Mouse (Mus musculus): ENCODE results near the gene Vrk1.

Gene Vrk1

DNA sequence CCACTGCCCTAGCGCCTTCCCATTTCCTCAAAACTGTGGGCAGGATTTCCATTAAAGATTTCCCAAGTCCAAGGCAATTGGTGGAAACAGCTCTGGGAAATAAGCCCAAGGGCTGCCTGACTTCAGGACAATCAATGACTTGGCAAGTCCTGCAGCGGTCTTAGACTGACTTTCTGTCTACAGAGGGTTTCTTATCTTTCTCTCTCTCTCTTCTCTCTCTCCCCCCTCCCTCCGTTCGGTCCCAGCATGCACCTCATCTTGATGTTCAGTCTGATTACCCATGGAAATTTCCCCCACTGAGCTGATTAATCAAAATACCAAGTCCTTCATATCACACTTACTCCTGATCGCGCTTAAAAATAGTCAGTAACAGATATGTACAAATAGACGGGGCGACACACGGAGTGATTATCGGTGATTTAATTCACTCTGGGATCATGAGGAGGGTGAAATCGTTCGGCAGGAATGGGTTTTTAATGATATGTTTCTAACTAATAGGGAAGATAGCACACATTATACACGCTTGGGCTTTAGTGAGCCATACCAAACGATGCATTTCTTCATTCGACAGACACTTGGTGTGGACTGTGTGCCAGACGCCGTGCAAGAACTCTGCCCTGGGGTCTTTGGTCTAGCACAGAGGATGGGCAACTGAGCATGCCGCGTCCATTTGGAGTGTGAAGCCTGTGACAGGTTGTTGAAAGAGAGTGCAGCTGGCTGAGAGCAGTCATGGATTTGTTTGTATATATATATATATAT, 12.8 kb upstream of the Vrk1 start:
- no peak for DNase-seq (ENCODE audit: low read depth, low spot score)

DNA sequence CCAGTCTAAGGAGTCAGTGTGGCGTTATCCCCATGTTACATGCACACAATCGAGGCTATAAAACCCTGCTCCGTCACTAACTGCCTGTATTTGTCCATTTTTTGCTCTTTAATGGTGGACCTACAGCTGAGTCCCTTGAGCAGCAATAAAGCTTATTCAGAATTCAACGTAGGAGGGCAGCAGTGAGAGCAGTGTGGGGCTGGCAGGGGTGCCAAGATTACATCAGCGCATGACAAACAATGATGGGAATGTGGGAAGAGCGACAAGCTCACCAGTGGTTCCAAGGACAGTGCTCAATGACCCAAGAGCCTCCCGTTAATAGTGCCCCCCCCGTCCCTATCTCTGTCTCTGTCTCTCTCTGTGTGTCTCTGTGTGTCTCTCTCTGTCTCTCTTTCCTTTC, 8.3 kb upstream of the Vrk1 start:
- DNase-seq (ENCODE audit: low read depth, low spot score), result peak; percentile 73

DNA sequence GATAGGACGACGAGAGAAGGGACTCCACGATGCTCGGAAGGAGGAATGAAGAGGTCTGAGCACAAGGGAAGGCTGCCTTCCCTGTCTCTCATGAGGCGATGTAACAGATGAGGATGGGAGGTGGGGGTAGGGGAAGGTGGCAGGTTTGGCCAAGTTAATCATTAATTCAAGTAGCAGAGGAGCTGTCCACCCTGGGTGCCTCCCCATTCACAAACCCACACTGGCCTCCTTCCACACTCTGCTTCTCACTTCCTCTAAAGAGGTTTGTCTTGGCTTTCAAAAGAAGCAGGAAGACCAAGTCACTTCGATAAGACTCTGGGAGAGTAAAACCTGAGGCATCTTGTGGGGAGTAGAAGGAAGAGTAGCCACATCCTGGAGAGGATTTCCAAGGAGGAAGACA, 5.3 kb upstream of the Vrk1 start:
- DNase-seq (ENCODE audit: low read depth, low spot score), result no peak

DNA sequence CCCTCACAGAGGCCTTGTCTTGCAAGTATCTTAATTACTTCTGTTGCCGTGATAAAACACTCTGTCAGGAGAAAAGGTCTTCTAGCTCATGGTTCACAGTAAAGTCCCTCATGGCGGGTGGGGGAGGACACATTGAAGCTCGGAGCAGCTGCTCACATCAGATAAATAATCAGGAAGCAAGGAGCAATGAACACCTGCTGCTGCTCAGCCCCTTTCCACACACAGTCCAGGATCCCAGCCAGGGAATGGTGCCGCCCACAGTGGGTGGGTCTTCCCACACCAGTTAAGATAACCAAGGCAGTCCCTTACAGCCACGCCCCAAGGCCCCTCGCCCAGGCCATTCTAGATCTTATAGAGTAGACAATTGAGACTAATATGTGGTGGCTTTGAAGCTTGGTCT, 3.8 kb upstream of the Vrk1 start:
- no peak for DNase-seq (ENCODE audit: low read depth, low spot score)

DNA sequence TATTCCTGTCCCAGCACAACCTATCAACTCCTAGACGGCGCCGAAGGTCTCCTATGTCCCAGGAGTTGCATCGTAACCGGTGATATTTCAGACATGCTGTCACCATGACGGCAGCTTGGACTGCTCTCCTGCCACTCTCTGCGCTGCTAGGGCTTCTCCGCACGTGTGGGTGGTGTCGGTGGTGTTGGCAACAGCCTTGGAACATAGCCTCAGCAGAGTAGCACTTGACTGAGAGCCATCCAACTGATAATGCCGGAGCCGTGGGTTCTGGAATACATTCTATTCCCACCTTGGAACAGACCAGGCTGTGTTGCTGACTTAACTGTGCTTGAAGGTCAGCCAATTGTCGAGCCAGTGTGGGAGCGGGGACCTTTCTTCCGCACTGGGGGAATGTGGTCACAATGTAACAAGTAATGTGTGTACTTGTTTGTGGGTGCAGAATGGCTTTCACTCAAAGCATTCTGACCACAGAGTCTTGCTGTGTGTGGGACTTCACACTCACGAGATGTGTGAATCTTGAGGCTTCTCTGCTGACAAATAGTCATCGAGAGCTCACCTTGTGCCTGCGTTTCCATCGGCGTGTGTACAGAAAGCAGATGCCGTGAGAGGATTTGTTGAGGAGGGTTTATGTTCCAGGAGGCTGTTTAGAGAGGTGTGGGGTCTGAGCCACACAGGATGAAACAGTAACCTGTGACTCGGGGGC, 1.5 kb upstream of the Vrk1 start:
- peak; percentile 76 for DNase-seq (ENCODE audit: low read depth, low spot score)

DNA sequence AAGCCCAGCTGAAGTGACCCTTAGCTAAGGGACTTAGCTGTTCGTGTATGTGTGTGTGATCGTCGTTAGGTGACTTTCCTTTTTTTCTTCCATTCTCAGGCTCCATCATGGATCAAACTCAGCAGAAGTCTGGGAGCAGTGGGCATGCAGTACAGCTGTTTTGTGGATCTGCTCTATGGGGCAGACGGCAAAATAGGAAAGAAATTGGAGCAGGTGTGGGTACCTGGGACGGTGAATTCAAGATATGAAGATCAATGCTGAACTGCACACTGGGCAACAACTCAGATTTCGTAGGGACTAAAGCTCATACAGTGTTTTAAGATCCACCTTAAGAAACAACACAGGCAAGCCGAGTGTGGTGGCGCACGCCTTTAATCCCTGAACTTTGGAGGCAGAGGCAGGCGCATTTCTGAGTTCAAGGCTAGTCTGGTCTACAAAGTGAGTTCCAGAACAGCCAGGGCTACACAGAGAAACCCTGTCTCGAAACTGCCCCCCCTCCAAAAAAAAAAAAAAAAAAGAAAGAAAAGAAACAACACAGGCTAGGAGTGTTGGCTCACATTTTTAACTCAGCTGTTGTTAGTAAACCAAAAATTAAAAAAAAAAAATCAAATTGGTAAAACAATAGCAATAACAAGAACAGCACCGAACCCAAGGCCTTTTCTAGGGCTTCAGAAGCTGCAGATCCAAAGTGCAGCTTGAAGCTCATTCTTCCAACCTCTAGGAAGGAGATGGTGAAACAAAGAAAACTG, 732 bp upstream of the Vrk1 start:
- DNase-seq (ENCODE audit: low read depth, low spot score), result no peak

DNA sequence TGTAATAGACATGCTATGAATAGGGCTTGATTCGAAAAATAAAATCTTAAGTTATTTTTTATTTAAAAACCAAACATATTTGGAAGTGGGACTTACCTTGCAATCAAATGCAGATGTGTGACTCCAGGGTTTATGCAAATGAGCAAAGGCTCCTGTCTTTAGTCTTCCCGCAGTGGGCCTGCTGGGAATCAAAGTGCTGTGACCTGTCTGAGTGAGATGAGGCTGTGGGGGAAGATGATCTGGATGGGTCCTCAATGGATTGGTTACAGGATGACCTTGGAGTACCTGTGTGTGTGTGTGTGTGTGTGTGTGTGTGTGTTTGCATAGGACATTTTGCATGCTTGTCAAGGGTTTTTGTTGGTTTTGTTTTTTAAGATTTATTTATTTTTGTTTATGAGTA, 2.1 kb downstream of the Vrk1 start:
- no peak for DNase-seq (ENCODE audit: low read depth, low spot score)

DNA sequence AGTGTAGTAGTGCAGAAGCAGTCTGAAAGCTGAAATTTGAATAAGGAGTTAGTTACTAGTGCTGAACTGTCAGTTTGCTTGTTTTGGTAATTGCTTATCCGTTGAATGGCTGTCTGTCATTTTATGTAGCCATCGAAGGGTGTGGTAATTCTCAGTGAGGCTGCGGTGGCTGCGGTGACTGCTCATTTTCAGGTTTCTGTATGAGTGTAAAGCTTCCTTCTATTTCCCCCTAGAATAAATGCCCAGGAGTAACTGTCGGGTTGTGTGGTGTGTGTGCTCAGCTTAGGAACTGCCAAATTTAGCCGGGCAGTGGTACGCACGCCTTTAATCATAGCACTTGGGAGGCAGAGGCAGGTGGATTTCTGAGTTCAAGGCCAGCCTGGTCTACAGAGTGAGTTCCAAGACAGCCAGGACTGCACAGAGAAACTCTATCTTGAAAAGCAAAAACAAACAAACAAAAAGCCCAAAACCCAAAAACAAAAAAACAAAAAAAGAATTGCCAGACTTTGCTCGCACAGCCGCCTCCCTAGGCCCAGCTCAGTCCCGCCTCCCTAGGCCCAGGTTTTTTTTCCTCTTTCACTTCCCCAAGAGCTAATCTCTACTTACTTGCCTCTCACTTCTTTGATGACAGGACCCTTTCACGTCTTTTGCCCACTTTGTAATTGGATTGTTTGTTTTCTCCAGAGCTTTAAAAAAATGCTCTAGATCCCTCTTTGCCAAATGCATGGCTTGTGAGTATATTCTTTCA, 6.4 kb downstream of the Vrk1 start:
- DNase-seq (ENCODE audit: low read depth, low spot score), result no peak

DNA sequence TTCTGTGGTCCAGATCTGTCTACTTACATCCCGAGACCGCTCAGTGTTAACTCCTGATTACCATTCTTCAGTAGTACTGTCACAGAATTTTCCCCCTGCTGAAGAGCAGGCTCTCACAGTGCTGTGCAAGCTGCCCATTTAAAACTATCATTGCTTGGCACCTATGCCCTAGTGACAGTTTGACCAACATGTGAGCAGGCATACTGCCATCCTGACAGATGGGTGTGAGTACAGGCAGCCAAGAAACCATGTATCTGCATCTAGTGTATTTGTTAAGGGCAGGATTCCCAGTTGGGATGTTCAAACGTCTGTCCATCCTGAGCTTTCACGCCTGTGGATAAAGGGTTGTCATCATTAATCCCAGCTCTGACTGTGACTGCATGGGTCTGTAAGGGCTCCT, 10.0 kb downstream of the Vrk1 start:
- peak; percentile 98 for DNase-seq (ENCODE audit: low read depth, low spot score)

DNA sequence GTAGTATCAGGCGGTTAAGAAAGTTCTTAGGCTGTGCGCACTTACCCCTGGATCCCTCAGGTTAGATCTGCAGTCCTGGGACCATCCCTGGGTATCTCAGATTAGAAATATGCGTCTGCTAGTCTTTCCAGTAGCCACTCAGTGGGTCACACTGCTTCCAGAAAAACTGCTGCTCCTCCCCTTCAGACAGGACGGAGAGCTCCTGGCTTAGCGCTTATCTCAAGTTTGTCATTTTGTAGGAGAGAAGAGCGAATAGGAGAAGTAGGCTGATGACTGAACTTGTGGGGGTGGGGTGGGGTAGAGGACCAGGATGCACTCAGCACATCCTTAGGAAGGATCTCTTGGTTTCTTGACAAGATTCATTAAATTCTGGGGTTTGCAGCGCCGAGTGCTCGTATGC, 13.6 kb downstream of the Vrk1 start:
- DNase-seq (ENCODE audit: low read depth, low spot score), result no peak

DNA sequence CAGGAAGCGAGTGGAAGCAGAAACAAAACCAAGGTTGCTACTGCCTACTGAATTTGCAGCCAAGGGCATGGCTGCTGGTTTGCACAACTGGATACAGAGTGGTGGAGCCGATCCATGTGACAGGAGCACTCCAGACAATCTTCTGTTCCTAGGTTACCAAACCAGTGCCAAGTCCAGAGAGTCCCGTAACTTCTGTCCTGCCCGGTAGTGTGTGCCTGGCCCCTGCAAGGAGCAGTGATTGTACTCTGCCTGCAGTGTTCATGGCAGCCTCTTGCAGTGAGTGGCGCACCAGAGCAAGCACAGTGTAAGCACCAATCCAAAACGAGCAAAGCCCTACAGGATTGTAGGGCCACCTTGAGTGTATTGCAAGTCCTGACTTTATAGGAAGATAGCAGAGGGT, 15.4 kb downstream of the Vrk1 start:
- no peak for DNase-seq (ENCODE audit: low read depth, low spot score)

DNA sequence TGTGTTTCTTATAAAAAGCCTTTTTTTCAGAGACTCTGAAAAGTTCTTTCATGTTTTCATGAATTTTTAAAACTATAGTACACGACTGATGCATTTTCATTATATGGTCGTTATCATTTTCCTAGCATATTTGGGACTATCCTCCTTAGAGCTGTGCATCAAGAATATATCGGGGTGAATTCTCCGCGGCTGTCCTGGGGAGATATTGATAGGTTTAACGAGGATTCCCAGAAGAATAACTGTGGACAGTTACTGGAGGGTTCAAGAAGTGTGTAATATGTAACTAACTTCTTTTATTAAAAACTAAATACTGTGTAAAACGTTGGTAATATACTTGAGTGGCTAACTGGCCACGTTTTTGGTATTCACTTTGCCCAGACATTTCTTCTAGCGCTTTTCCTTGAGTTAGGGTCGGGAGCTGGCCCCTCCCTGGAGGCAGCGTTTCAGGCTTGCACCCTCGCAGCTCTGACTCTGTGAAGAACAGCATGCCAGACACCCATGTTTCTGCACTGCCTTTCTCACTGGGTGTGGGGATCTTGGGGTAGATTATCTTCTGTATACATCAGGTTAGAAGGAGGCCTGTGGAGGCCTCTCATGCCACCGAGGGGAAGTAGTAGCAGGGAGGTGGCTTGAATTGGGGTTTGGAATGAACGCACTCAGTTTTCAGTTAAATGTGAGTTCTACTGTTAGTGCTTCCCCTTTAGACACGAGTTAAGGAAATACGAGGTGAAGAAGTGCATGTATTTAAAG, 16.5 kb downstream of the Vrk1 start:
- DNase-seq (ENCODE audit: low read depth, low spot score), result no peak

DNA sequence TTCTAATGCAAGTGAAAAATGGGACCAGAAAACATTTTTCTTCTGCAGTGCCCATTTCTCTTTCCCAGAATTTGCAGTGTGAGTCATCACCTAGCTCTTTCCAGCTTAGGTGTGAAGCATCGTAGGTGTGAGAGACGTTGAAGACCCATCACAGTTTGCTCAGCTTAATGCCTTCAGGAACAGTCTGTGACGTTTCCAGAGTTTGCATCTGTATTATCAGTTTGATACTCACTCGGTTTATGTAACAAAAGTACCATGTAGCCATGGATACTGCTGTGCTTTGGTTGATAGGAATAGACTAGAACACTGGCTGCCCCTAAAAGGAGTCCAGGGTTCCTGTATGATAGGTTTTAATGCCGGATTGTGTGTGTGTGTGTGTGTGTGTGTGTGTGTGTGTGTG, 17.3 kb downstream of the Vrk1 start:
- peak; percentile 90 for DNase-seq (ENCODE audit: low read depth, low spot score)

DNA sequence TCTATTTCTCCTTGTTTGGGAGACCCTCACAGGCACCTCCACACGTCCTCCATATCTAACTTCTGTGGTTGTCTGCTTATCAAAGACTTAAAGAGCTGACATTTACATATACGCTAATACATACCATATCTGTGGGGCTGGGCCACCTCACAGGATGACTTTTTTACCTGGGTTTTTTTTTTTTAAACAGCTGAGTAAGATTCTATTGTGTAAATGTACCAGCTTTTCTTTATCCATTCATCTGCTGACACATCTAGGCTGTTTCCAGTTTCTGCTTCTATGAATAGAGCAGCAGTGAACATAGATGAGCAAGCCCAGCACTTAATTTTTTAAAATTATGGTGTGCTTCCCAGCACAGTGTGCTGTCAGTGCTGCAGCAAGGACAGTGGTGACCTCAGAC, 19.6 kb downstream of the Vrk1 start:
- peak; percentile 63 for DNase-seq (ENCODE audit: low read depth, low spot score)

DNA sequence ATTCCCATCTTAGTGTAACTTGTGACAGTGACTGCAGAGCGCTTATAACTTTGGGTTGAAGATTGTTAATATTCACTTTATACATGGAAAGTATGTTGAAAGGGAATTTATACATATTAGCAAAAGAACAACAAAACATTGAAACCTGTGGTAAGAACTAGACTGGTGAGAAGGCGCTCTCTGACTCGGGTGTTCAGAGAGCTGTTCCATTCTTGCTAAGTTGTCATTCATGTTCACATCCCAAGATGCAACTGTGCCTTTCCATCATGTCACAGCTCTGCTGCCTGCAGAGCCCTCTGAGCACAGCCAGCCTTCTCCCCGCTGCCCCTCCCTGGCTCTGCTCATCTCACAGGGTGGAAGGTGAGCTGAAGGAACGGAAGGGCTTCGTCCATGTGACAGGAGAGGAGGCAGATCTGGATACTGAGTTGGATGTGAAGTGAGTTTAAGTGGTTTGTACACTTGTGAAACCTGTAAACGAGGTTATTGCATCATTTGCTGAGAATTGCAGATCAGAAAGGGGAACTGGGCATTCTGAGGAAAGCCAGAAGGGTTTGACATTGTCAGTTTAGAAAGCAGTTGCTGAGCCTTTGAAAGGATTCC, 20.2 kb downstream of the Vrk1 start:
- DNase-seq (ENCODE audit: low read depth, low spot score), result peak; percentile 43

DNA sequence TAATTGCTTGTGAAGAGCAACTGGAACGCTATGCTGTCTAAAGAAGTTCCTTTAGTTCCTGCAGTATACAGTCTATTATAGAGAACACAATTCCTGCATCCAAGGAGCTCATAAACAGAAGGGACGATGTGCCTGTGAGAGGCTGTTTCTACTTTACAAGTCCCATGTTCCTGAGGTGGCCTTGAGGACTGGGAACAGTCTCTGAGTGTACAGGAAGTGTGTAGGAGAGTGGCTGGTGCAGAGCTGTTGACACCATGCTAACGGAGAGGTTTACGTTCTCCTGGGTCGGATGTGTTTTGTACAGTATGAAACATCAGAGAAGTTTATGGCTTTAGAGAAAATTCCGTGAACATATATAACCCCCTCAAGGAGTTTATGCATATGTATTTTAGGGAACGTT, 20.8 kb downstream of the Vrk1 start:
- no peak for DNase-seq (ENCODE audit: low read depth, low spot score)

DNA sequence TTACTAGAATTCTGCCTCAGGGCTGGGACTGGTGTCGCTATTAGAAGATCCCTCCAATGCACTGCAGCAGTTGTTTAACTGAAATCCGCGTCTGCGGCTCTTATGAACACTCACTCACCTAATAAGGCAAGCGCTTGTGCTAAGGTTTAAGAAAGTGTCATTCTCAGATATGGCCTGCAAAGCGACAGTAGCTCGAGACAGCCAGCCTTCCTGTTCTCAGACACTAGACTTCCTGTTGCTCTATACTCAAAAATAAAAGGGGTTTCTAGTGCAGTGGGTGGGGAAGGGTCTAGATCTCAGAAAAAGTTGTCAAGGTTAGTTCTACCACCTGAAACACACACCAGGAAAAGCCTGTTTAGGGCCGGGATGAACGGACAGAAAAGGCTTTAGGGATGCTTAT, 21.9 kb downstream of the Vrk1 start:
- no peak for DNase-seq (ENCODE audit: low read depth, low spot score)

DNA sequence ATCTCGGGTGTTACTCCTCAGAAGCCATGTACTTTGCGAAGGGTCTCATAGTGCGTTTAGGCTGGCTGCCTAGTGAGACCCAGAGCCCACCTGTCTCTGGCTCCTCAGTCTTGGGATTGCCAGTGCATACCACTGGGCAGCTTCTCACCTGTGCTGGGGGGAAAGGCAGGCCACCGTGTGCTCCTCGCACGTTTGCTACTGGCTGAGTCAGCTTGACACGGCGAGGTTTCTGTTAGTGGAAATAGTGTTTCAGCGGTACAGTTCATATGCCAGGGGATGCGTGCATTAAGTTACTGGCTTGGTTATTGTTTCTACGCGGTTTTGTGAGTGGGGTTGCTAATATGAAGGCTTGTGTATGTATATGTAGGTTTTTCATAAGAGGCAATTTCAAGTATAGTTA, 22.3 kb downstream of the Vrk1 start:
- DNase-seq (ENCODE audit: low read depth, low spot score), result no peak

DNA sequence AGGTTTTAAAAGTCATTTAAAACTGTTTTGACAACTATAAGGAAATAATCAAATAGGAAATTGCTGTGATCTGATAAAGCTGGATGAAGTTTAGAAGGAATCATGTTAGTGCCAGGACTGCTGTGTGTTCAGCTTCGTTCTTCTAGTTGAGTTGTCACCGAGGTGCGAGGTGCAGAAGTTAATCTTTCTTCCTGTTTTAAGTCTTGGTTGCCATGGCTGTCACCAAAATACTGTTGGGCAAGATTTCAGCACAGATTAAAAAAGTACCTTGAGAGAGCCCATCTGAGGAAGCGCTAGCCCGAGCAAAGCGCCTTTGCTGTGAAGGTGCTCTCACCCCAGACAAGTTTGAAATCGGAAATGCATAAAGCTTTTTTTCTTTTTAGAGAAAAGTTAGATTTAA, 24.2 kb downstream of the Vrk1 start:
- DNase-seq (ENCODE audit: low read depth, low spot score), result peak; percentile 31

DNA sequence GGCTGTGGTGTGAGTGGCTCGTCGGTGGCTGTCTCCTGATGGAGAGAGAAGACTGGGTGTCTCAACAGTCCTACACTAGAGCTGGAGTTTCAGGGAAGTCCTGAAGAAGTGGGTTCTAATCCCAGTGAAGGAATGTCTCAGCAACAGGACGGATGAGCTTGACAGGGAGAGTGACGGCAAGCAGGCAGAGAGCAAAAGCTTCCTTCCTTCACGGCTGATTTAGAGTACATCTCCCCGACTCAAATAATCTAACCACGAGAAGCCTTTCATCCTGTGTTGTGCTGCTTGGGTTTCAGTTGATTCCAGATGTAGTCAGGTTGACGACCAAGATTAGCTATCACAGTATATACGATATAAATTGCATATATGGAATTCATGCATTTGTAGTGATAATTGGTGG, 24.7 kb downstream of the Vrk1 start:
- no peak for DNase-seq (ENCODE audit: low read depth, low spot score)

DNA sequence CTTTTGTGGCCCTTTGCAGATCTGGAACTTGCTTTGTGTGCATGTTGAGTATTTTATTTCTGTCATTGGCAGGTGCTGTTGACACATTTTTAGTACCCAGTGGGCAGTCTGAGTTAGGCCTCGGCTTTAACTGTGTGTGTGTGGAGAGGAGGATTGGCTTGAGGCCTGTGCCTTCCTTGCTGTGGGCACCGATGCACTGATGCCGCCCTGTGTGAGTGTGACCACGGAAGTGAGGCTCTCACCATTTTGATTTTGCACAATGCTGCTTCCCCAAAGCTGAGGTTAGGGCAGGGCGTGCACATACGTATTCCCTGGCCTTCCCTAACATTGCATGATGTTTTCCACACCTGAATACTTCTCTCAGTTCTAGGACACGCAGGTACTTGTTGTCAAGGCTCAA, 30.2 kb downstream of the Vrk1 start:
- DNase-seq (ENCODE audit: low read depth, low spot score), result no peak

Data from brain, adult 2 months (tissue).